17 mouse cellular contexts compared by ENCODE assay signal in the genomic region with DNA sequence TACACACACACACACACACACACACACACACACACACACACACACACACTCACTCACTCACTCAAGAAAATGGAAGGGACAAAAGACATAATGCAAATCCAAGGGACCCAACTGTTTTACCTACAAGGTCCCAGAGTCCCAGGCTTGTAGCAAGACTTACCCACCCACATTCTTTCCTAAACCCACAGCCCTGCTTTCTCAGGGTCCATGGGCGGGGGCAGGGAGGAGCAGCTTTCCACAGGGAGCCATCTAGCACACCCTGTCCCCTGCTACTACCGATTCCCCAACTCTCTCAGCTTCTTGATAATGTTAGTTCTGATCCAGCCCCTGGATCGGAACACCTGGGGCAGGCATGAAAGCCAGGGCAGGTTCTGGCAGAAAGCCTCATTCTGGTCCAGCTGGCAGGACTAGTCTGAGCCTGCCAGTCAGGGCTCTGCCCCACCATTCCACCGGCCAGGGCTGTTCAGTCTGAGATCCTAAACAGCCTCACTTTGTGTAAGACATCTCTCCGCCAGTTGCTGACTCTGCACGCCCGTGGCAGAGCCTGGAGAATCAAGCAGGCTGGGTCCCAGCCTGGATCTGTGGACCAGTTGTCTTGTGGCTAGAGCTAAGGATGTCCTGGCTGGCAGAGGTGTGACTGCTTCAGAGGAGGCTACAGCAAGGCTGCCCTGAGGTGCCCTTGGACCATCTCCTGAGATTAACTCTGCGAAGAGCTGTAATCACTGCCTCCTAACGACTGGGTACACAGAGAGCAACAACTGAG. TPM values are rescaled to one million over a fixed set of nuclear protein-coding genes. Genes with fewer than 3 reads are reported as not detected.
DNase-seq lines count a peak whose midpoint lies in the region; ATAC-seq and TF ChIP-seq lines count a peak whose summit lies in the region.
"Had no signal": no experiment of that assay in that cellular context is flagged by ENCODE, and none has a peak within 500 bp of the region (broad histone marks: within the 10 kb centered on the region; RNA-seq: fewer than 3 reads in every experiment).

No protein-coding gene starts in this region.

- H3K27me3 ChIP-seq in heart, postnatal 0 days (ENCODE audit: control insufficient read depth, insufficient read depth, low read length) = no peaks in the 10 kb centered on the region
- H3K27me3 ChIP-seq in stomach, embryonic 15.5 days (replicated peaks) = peaks cover 6% of the 10 kb centered on the region
- H3K27me3 ChIP-seq: heart, embryonic 15.5 days had no signal

- TF ChIP-seq EP300 in heart, postnatal 0 days (IDR thresholded peaks at IDR 0.05; ENCODE audit: low read depth) = no peak

- H3K4me3 ChIP-seq in heart, postnatal 0 days (ENCODE audit: low read depth, low read length) = no peak overlapping the region
- H3K4me3 ChIP-seq in stomach, embryonic 15.5 days (replicated peaks) = no peak overlapping the region
- H3K4me3 ChIP-seq: heart, embryonic 15.5 days; midbrain, embryonic 10.5 days; myocyte had no signal

- no peak overlapping the region for H3K4me2 ChIP-seq in heart, postnatal 0 days (ENCODE audit: low read depth, low read length)
- peak overlapping the region; percentile 16; the same call in 1 of the 2 replicates for H3K4me2 ChIP-seq in stomach, embryonic 15.5 days
- H3K4me2 ChIP-seq: heart, embryonic 15.5 days; hindbrain, embryonic 14.5 days had no signal

- TF ChIP-seq CTCF in heart, postnatal 0 days (IDR thresholded peaks at IDR 0.05; ENCODE audit: low read depth) = no peak

- whole genome bisulfite sequencing in heart, postnatal 0 days = 37% methylated on average over 9 of the region's 9 CpGs
- 43% methylated on average over 9 of the region's 9 CpGs for WGBS in stomach, embryonic 15.5 days

- H3K36me3 ChIP-seq in heart, postnatal 0 days (replicated peaks; ENCODE audit: control insufficient read depth, insufficient read depth, low read length) = no peaks in the 10 kb centered on the region
- no peaks in the 10 kb centered on the region for H3K36me3 ChIP-seq in stomach, embryonic 15.5 days
- H3K36me3 ChIP-seq: heart, embryonic 15.5 days; midbrain, embryonic 10.5 days had no signal

- ATAC-seq in heart, postnatal 0 days (ENCODE audit: insufficient read depth, low read depth) = no peak
- no peak for ATAC-seq in stomach, embryonic 15.5 days (ENCODE audit: insufficient read depth, low FRiP score, low read depth)
- ATAC-seq in megakaryocyte-erythroid progenitor cell, adult 5-6 weeks (replicated peaks; ENCODE audit: low FRiP score, low TSS enrichment, poor library complexity, severe bottlenecking) = no peak
- ATAC-seq: forebrain, embryonic 14.5 days; intestine, postnatal 0 days had no signal

- DNase-seq in cerebellum, adult 9-11 months = peak; percentile 8
- DNase-seq in cerebellum, postnatal 36 days = no peak
- DNase-seq in heart, postnatal 0 days (ENCODE audit: low spot score) = no peak
- DNase-seq in heart, adult 18-20 months = no peak
- peak; percentile 62 for DNase-seq in ZHBTc4 (ENCODE audit: low read depth, low spot score)
- no peak for DNase-seq in layer of hippocampus, adult 9-10 months (ENCODE audit: low spot score)
- DNase-seq: kidney, postnatal 36 days; spleen, adult 18-20 months; thymus, postnatal 4 days had no signal

- H3K27ac ChIP-seq in heart, postnatal 0 days (ENCODE audit: low read depth) = peak overlapping the region; percentile 35; the same call in 1 of the 2 replicates
- H3K27ac ChIP-seq in stomach, embryonic 15.5 days = peak overlapping the region; percentile 78
- H3K27ac ChIP-seq: heart, embryonic 15.5 days; hindbrain, embryonic 14.5 days; midbrain, embryonic 10.5 days had no signal

- H3K4me1 ChIP-seq in heart, postnatal 0 days (ENCODE audit: control insufficient read depth, insufficient read depth) = peaks cover 3% of the 10 kb centered on the region; the same call in 1 of the 2 replicates
- peaks cover 11% of the 10 kb centered on the region for H3K4me1 ChIP-seq in stomach, embryonic 15.5 days

- H3K9ac ChIP-seq in heart, postnatal 0 days (replicated peaks; ENCODE audit: low read depth, low read length) = no peak overlapping the region
- no peak overlapping the region for H3K9ac ChIP-seq in stomach, embryonic 15.5 days
- H3K9ac ChIP-seq: heart, embryonic 15.5 days; hindbrain, embryonic 14.5 days had no signal

- H3K9me3 ChIP-seq in heart, postnatal 0 days (replicated peaks; ENCODE audit: control insufficient read depth, low read length) = no peaks in the 10 kb centered on the region
- no peaks in the 10 kb centered on the region for H3K9me3 ChIP-seq in stomach, embryonic 15.5 days
- H3K9me3 ChIP-seq: heart, embryonic 15.5 days; midbrain, embryonic 10.5 days had no signal

RNA-seq across cellular contexts. Expression of a gene that starts 5.1 kb away (rescaled TPM):
- 1,178 and 1,316 TPM in 2 replicates for total RNA-seq in heart, postnatal 0 days (2014; rRNA removed; ENCODE audit: low replicate concordance)
- polyA plus RNA-seq in heart, postnatal 0 days (2015; fragmentation: Nextera tagmentation; extraction: Ambion mirVana) = 974 and 1,039 TPM in 2 replicates
- total RNA-seq in heart, adult 18-20 months (2021) = 100 to 1,000 TPM; 501 to 698 TPM
- 291 and 451 TPM in 2 replicates for polyA plus RNA-seq in stomach, embryonic 15.5 days (2015; fragmentation: Nextera tagmentation; extraction: Ambion mirVana)
- total RNA-seq in megakaryocyte-erythroid progenitor cell, adult 5-6 weeks (2014; fragmentation: Nextera tagmentation) = not detected in 2 replicates
- total RNA-seq in megakaryocyte-erythroid progenitor cell, adult 5-6 weeks (2017) = not detected in 2 replicates

RNA-seq across cellular contexts. Expression of a gene that starts 41.6 kb away (rescaled TPM):
- total RNA-seq in heart, postnatal 0 days (2014; rRNA removed; ENCODE audit: low replicate concordance) = 47.3 and 67.2 TPM in 2 replicates
- polyA plus RNA-seq in heart, postnatal 0 days (2015; fragmentation: Nextera tagmentation; extraction: Ambion mirVana) = 137 and 149 TPM in 2 replicates
- total RNA-seq in heart, adult 18-20 months (2021) = 100 to 1,000 TPM; 285 to 287 TPM
- polyA plus RNA-seq in stomach, embryonic 15.5 days (2015; fragmentation: Nextera tagmentation; extraction: Ambion mirVana) = 167 and 173 TPM in 2 replicates
- 125 and 138 TPM in 2 replicates for total RNA-seq in megakaryocyte-erythroid progenitor cell, adult 5-6 weeks (2014; fragmentation: Nextera tagmentation)
- 88.3 and 92.5 TPM in 2 replicates for total RNA-seq in megakaryocyte-erythroid progenitor cell, adult 5-6 weeks (2017)

Comparison
In these comparisons a context has a peak if more than half of its experiments do, and no peak if none do; other contexts are left out.
1. DNase-seq: peak in cerebellum, adult 9-11 months (single experiment) and ZHBTc4 (single experiment); none in cerebellum, postnatal 36 days (0 of 2), heart, postnatal 0 days (single experiment), heart, adult 18-20 months (0 of 2) and layer of hippocampus, adult 9-10 months (single experiment).
2. RNA of a gene that starts 5.1 kb away (total RNA-seq): 1,178 to 1,316 TPM in heart, postnatal 0 days and 501 to 698 TPM in heart, adult 18-20 months; not detected in megakaryocyte-erythroid progenitor cell, adult 5-6 weeks; every median in the first group is over 100 times any median in the second.